Mouse (Mus musculus) brain, adult 2 months (tissue): ENCODE measurements at regions not wholly inside any gene's neighbourhood (a gene's known extent, or its start where the extent isn't known, plus 50 kb on each side); places are given as distances from the start of the nearest gene placed in this dataset.

Experiments used
- DNase-seq: peaks from one replicate; pipeline ENCODE4 v3.0.0; 2011; ENCODE audit warnings: low read depth, low spot score

DNA sequence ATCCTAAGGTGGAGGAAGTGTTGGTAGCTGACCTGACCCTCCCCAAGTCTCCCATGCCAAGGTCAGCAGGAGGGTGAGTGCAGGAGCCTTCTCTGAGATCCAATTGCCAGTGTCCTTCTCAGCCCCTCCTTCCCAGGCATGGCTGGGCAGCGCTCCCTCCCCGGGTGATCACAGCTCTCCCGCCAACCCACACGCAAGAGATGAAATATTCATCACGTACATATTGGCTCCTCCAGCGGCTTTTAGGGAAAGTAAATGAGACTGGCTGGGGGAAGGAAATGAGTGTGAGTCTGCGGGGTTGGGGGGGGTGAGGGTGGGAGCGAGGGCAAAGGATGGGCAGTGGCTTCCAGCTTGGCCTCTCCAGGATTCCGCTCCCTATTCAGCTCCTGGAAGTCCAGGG, 113.0 kb upstream of the Lhx1 start:
- no peak for DNase-seq

DNA sequence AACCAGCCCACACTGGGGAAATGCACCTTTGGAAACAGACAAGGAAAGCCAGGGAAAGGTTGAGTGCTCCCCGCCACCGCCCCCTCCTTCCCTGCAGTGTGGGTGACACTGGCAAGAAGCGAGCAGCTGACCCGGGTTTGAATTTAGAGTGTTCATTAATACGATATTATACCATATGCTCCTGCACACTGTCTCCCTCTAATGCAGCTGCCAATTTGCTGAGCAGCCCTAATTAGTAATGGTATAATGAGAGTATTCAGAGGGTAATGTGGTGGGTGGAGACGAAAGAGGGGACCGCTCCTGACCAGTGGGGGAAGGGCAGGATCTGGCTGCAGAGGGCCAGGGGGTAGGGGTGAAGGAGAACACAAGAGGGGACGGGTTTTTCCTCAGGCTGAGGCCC, 111.9 kb upstream of the Lhx1 start:
- no peak for DNase-seq

DNA sequence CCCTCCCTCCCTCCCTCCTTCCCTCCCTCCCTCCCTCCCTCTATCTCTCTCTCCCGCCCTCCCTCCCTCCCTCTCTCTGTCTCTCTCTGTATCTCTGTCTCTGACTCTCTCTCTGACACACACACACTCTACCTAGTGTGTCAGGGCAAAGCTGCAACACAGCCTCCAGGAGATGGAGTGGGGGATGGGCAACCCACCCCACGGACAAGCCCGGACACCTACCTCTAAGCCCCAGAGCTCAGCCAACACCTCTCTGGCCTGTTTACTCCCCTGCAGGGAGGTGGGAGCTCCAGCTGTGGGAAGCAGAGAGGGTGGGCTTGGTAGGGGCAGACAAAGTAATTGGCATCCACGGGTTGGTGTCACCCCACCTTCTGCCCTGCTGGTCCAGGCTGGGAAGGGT, 109.7 kb upstream of the Lhx1 start:
- DNase-seq: no peak

DNA sequence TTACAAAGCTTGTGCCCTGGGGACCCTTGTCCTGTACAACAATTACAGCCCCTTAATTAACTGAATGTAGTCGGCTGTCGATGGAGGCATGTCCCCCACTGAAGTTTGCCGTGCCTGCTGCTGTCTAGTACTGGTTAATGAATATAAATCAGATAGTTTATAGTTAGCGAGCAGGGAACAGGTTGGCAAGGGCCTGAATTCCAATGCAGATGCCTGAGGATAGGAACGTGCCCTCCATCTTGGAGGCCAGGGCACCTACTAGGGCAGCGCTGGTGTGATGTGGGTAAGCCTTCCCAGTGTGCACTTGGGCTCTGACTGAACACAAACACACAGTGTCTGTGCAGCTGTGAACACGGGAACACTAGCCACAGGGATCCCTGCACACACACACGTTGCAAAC, 108.0 kb upstream of the Lhx1 start:
- DNase-seq: no peak

DNA sequence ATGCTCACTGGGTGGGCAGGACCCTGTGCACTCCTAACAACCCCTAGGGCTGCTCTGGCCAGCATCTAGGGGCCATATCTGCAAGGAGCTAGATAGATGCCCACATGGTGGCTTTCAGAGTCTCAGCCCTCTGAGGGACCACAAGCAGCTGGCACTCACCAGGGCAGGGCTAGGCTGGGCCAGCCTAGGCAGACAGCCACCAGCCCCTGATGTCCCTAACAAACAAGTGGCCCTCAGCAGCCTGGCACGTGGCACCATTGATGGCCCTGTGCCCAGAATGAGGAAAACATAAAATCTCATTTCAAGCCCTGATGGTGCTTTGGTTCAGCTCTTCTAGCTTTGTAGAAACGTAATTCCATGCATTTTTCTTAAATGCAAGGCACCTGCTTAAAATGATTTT, 102.8 kb upstream of the Lhx1 start:
- peak; percentile 78 for DNase-seq

DNA sequence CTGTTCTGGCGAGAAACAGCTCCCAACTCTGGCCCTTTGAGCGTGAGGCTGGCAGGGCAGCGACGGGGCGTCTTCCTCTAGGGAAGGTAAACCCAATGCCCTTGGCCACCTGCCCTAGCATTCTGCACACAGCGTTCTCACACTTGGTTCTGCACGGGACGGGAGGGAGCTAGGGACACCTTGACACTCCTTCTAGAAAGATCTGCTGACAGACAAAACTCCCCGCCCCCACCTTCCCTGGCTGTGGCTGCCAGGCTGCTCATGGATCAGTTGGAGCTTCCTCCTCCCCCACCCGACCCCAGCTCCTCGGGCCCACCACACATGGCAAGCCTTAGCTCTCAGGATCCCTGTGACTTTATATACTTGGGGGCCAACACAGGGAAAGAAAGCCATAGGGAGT, 102.3 kb upstream of the Lhx1 start:
- DNase-seq: peak; percentile 20

DNA sequence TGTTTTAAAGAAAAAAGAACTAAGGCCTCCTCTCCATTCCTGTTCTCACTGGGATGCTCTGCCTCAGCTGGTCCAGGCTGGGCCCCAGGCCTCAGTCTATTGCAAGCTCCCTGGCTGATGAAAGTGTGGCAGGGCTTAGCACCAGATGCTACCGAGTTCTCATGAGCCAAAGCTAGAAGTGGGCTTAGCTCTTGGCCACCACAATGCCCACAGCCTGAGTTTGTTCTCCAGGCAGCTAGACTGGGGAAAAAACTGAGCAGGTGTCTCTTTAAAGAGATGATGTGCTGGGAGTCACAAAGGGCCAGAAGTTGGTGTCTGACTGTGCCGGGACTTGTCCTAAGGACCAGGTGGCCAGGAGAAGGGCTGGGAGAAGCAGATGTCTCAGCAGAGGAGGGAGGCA, 101.9 kb upstream of the Lhx1 start:
- DNase-seq: peak; percentile 24

DNA sequence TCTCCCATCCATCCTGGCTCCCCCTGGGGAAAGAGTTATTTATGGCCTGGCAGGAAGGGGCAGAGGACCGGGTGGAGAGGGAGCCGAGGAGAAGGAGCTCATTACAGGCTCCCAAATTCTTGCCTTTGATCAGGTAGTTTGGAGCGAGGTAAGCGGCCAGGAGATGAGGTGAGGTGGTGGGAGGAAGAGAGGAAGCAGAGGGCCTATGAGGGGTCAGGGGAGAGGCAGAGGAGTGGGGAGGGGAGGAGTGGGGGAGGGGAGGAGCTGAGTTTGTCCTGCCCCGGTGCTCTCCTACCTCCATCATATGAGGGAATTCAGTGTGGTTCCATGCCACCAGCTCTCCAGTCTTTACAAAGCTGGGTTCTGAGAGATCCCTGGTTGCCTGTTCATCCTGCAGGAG, 98.8 kb upstream of the Lhx1 start:
- no peak for DNase-seq

DNA sequence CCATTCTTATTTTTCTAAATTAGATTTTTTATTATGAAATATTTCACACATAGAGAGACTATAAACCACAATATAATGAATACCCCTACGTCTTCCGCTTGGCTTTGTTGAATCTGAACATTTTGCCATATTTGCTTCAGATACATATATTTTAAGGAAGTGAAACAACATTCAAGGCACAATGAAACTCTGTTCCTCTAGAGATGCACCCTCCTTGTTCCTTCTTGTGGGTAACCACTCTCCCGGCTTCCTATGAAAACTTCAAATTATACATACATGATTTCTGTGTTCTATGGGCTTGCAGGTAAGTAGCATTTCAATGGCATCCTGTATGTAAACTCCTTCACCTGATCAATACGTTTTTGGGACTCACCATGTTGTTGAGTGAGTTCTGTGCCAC, 94.4 kb upstream of the Lhx1 start:
- no peak for DNase-seq

DNA sequence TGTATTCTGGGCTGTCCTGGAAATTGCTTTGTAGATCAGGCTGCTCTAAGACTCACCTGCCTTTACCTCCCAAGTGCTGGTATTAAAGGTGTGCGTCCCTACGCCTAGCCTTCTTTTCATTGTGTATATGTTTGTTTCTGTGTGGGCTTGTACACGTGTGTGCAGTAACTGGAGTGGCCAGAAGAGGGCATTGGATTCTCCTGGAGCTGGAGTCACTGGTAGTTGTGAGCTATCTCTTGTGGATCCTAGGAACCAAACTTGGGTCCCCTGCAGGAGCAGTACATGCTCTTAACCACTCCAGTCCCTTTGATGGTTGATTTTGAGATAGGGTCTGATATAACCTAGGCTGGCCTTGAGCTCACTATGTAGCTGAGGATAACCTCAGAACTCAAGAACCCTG, 93.2 kb upstream of the Lhx1 start:
- DNase-seq: no peak

DNA sequence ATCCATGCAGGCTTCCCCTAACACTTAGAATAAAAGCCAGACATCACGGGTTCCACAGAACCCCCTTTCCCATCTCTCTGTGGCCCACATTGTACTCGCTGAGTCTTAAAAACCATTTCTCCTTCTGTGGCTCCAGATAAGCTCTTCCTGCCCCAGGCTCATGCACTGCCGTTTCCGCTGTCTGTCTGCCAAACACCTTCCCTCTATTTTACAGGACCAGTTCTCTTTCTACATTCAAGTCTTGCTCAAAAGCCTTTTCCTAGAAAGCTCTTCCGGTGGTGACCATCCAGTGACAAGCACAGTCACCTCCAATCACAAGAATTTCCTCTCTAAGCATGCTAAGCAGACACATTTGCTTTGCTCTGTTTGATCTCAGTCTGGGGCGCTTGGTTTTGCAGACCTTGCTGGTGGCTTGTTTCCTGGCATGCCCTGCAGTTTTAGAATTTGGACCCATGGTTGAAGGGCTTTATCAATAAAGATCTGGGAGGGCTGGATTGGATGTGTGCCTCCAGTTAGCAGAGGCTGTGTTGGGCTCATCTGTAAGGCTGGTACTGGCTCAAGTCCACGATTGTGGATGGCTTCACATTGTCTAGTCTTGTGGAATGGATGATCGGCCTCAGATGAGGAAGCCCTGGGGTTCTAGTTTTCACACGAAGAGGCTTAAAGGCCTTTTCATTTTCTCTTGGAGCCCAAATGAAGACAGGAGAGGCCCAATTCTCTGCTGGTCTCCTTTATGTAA, 87.8 kb upstream of the Lhx1 start:
- peak; percentile 16 for DNase-seq

DNA sequence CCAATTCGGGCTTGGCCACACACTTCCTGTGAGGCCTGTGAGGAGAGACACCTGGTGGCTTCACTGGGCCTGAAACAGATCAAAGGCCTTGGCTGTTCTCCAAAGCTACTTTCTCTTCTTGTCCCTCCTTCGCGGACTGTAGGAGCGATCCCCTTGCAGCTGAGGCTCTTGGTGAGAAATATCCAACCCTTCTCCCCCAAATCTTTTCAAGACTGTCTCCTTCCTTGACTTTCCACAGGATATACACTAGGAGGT, 86.2 kb upstream of the Lhx1 start:
- DNase-seq: peak; percentile 42

DNA sequence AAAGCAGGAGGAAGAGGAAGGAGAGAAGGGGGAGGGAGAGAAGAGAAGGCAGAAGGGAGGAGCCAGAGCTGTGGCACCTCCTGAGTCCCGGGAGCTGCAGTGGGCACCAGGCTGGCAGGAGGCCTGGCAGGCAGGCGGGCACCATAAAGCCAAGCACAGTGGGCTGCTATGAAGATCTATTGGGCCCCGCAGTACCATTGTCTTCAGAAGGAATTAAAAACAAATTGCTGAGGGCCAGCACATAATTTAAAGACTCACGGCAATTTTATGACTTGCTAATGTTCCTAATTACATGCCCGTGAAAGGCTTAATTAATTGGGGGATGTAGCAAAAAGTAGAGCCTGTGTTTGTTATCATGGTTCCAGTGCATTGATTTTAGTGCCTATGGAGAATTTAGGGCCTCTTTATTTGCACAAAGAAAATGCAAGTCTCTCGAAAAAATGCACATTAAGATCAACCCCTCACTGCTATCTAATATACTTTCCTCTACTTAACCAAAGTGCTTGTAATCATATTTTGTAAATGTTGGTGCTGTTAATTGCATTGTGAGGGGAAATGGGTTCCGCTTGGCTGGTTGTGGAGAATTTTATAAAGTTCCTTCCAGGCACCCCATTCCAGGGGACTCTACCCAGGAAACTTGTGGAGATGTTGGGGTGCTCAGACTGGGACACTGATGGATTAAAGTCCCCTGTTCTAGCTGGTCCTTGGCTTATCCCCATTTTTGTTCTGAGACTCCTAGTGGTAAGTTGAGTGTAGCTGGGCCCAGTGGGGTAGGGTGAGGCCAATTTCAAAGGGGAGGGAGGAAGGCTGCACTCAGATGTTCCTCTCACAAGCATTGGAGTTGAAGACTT, 85.7 kb upstream of the Lhx1 start:
- no peak for DNase-seq

DNA sequence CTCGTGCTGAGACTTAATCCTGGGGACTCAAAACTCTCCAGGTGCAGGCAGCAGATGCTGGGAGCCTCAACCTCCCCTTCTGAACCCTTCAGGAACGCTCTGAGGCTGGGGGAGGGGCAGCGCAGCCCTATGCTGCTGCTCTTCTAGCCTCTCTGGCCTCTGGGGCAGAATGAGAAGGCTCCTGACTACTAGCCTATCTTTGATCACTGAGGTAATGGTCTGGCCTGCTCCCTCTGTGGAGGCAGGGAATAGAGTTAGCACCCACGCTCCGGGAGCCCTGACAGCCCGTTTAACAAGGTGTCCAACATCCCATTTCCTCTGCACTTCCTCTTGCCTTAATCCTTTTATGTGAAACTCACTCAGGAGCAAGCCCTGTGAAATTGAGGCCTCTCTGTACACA, 79.4 kb upstream of the Lhx1 start:
- DNase-seq: no peak

DNA sequence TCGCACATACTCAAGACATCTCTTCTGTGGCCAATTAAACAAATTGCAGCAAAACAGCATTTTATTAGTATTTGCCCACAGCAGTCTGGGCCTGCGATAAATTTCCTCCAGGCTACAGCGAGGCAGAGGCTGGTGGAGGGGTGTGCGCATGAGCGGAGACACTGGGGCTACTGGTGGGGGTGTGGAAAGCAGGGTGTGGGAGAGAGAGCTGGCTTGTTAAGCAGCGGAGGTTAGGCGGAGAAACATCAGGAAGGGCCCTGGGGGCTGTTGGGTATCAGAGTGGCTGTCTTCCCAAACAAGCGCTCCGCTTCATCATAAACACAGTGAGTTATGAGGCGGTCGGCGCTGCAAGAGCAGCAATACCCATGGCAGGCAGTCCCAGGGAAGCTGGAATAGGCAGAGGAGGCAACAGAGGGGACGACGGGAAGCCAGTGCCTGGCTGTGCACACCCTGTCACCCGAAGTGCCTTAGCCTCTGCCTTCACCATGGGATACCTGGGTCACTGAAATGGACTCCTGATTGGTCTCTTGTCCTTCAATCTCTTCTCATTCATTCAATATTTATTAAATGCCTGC, 74.0 kb upstream of the Lhx1 start:
- peak; percentile 18 for DNase-seq

DNA sequence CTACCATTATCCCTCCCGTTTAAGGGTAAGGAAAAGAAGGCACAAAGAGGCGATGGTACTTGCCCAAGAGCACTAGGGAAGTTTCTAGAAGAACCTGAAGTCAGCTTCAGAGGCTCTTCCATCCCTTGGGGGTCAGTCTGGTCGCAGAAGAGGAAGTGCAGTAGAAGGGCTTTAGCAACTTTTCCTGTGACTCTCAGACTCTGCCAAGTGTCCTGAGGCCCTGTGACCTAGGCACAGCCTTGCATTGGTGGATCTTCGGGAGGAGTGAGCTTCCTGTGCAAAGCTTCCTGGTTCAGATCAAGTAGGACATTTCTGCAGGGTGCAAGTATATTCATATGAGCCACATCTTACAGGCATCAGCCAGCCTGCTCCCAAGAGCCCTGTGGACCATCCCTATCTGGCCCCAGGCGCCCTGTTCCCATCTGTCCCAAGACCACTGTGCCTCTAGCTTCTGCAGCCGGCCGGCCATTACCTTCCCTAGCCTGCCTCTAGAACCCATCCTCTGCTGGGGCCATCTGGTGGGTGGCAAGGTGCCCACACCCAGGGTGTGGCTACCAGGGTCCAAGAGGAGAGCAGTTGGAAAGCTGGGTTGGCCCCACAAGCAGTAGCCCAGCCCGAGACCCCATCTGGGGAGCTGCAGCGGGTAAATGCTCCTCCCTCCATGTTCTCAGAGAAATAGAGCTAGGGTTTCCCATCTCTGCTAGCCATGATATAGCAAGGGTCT, 72.4 kb upstream of the Lhx1 start:
- peak; percentile 38 for DNase-seq

DNA sequence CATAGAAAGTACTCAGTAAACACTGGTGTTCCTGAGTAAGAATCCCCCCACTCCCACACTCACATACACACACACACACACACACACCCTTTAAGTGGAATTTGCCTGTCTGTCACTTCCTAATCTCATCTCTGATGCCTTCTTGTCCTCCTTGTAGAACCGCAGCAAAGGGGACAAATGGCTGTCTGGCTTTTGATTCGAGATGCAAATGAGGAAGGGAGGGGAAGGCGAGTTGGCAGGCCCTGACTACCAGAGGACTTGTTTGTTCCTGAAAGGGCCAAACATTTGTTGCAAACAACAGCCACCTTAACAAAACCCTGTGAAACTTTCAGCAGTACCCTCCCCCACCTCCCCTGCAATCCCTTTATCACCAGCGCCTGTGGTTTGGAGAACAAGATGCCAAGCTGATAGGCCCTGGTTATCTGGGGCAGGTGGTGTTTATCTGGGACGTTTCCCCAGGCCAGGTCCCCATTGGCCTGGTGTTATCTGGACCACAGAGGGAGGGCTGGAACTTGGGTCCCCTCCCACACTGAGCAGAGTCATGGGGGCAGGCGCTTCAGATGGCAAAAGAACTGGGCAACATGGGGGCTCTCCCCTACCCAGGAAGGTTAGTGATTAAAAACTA, 67.5 kb upstream of the Lhx1 start:
- DNase-seq: no peak

DNA sequence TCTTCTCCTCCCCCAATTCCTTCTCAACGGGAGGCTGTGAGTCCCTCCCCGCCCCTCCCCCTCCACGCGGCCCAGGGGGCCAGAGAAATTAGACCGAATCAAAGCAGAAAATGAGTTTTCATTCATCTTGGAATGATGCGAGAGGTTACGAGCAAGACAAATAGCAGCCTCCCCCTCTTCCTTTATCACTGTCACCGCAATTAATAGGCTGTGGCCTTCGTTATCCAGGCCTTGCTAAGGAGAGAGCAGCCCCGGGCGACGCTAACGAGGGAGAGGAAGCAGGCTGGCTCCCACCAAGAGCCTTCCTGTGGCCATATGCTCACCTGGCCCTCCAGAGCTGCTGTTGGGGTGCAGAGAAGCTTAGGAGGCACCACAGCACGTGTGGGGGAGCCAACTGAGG, 61.8 kb upstream of the Lhx1 start:
- DNase-seq: no peak

DNA sequence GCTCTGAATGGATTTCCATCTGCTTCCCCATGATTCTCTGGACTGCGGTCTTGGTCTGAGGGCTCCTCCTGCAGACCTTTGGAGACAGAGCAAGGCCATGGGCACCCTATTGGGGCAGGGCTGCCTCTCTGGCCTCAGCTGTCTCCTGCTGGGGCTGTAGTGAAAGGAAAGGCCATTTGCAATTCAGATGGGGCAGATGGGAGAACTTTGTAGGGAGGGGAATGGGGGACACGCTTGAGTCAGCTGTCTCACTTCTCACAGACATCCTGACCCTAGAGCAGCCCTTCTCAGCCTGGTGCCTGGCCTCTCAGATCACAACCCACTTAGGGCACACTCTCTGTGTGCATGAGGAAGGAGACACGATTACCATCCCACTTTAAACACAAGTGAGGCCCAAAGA, 60.3 kb upstream of the Lhx1 start:
- DNase-seq: no peak

DNA sequence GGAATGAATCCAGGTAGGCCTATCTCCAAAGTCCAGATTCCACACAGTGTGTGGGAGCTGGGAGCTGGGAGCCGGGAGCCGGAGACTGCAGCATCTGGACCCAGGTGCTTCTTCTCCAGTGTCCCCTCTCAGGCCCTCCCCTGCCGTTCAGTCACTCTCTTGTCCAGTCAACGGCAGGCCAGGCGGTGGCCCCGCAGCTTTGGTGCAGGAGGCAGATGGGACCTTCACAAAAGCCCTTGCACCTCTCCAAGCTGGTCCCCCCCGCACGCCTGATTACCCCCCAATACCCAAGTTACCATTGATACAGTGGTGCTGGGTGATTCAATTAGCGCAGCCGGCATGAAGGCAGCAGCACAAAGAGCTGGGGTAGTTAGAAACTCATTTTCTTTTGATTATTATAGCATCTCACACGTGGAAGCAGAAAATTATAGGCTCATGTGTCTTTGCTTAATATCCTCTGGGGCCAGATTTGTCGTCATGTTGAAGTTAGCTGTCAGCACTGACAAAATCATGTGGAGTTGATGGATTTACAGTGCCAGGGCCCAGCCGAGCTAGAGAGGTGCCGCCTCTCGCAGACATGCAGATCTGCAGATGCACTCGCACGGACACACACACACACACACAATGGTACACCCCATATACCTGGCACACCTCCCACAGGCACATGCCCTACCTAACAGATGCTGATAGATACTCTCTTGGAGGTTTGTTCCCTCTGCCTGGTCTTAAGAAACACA, 53.6 kb upstream of the Lhx1 start:
- DNase-seq: no peak
